Mouse (Mus musculus) embryonic facial prominence, embryonic 11.5 days (tissue): ENCODE results near the gene Ggta1. TPM values are rescaled to one million over a fixed set of nuclear protein-coding genes. Genes with fewer than 3 reads are reported as not detected.

ENCODE experiments used
- ATAC-seq: fragments of 200-750 bp; cut with Nextera tagmentation; replicated peaks from 2 replicates; pipeline ENCODE4 v1.8.0; 2017; ENCODE audit warnings: low read depth; ENCODE audit not compliant: insufficient number of reproducible peaks, low FRiP score, low TSS enrichment
- DNase-seq: peaks from one replicate; pipeline ENCODE4 v3.0.0-alpha.2; 2015; ENCODE audit warnings: low spot score
- H3K27ac ChIP-seq: fragments of 300-500 bp; sonication (generic); replicated peaks from 2 replicates; pipeline ENCODE4 v1.5.1; 2014; ENCODE audit warnings: mild to moderate bottlenecking, low read depth, low read length, control low read depth
- H3K27me3 ChIP-seq: fragments of 300-500 bp; sonication (generic); 2 replicates; pipeline ENCODE4 v1.6.1; 2014; ENCODE audit warnings: mild to moderate bottlenecking, low read length, moderate library complexity, mixed read lengths; ENCODE audit not compliant: control insufficient read depth, insufficient read depth
- H3K36me3 ChIP-seq: fragments of 300-500 bp; sonication (generic); replicated peaks from 2 replicates; pipeline ENCODE4 v1.6.1; 2014; ENCODE audit warnings: low read depth, mild to moderate bottlenecking, low read length, moderate library complexity, mixed read lengths; ENCODE audit not compliant: control insufficient read depth, insufficient read depth
- H3K4me1 ChIP-seq: fragments of 300-500 bp; sonication (generic); 2 replicates; pipeline ENCODE4 v1.6.1; 2014; ENCODE audit warnings: low read length, mixed read lengths; ENCODE audit not compliant: control insufficient read depth, insufficient read depth
- H3K4me2 ChIP-seq: fragments of 300-500 bp; sonication (generic); 2 replicates; pipeline ENCODE4 v1.6.1; 2014; ENCODE audit warnings: low read depth, mild to moderate bottlenecking, control low read depth, low read length, moderate library complexity
- H3K4me3 ChIP-seq: fragments of 300-500 bp; sonication (generic); 2 replicates; pipeline ENCODE4 v1.5.1; 2014; ENCODE audit warnings: low read depth, low read length, control low read depth
- H3K9ac ChIP-seq: fragments of 300-500 bp; sonication (generic); replicated peaks from 2 replicates; pipeline ENCODE4 v1.6.1; 2014; ENCODE audit warnings: mild to moderate bottlenecking, control low read depth, low read length
- H3K9me3 ChIP-seq: fragments of 300-500 bp; sonication (generic); replicated peaks from 2 replicates; pipeline ENCODE4 v1.6.1; 2016; ENCODE audit warnings: mild to moderate bottlenecking, low read length, inconsistent platforms, mixed read lengths; ENCODE audit not compliant: control insufficient read depth
- WGBS: fragments of 180-500 bp; shearing (Covaris S2); extraction: QIAGEN DNeasy Blood & Tissue Kit; methylation state at CpG from one replicate; pipeline ENCODE4 v1.1.7; 2014; 5-methylcytosine and 5-hydroxymethylcytosine counted together
- polyA plus RNA-seq: library from polyadenylated mRNA; unstranded; fragments of >200 nt; fragmentation: Nextera tagmentation; extraction: Ambion mirVana; gene quantifications from 2 replicates; pipeline ENCODE4 v1.2.1, GENCODE M21; 2014

Ggta1 gene
- polyA plus RNA-seq, 1 experiment from 2014 or later = 7.9 TPM

- ATAC-seq (no peak), DNase-seq (no peak)
- WGBS = 88% methylated on average over 5 of the region's 5 CpGs
Observed at GRCm38 (mm10) chr2:35451484-35452050, 11.5 kb downstream of the Ggta1 start.

GRCm38 (mm10) chr2:35450856-35451255, 12.2 kb downstream of the Ggta1 start:
- Histone ChIP-seq H3K4me3 (no peak overlapping the region), H3K4me1 (no peaks in the 10 kb centered on the region; the same call in 1 of the 2 replicates), H3K36me3 (no peaks in the 10 kb centered on the region), H3K9ac (no peak overlapping the region), H3K4me2 (no peak overlapping the region), H3K9me3 (no peaks in the 10 kb centered on the region), H3K27me3 (no peaks in the 10 kb centered on the region), H3K27ac (no peak overlapping the region)
- DNase-seq (no peak), ATAC-seq (no peak)
- WGBS = 75% methylated on average over 4 of the region's 4 CpGs

More at GRCm38 (mm10) chr2:35451484-35452050, 11.5 kb downstream of the Ggta1 start:
- Histone ChIP-seq H3K9me3 (no peaks in the 10 kb centered on the region), H3K27me3 (no peaks in the 10 kb centered on the region), H3K4me2 (no peak overlapping the region), H3K4me3 (no peak overlapping the region), H3K27ac (no peak overlapping the region), H3K4me1 (no peaks in the 10 kb centered on the region; the same call in 1 of the 2 replicates), H3K9ac (no peak overlapping the region), H3K36me3 (no peaks in the 10 kb centered on the region)

GRCm38 (mm10) chr2:35449687-35450622, 13.1 kb downstream of the Ggta1 start:
- Histone ChIP-seq H3K27me3 (no peaks in the 10 kb centered on the region), H3K36me3 (no peaks in the 10 kb centered on the region), H3K4me3 (no peak overlapping the region), H3K9ac (no peak overlapping the region), H3K4me2 (no peak overlapping the region), H3K27ac (no peak overlapping the region), H3K9me3 (no peaks in the 10 kb centered on the region), H3K4me1 (no peaks in the 10 kb centered on the region; the same call in 1 of the 2 replicates)
- 83% methylated on average over 12 of the region's 12 CpGs for WGBS
- ATAC-seq (no peak), DNase-seq (no peak)

GRCm38 (mm10) chr2:35448914-35449670, 13.9 kb downstream of the Ggta1 start:
- 84% methylated on average over 9 of the region's 9 CpGs for WGBS
- Histone ChIP-seq H3K9ac (no peak overlapping the region), H3K4me2 (no peak overlapping the region), H3K27ac (no peak overlapping the region), H3K4me3 (no peak overlapping the region), H3K36me3 (no peaks in the 10 kb centered on the region), H3K27me3 (no peaks in the 10 kb centered on the region), H3K9me3 (no peaks in the 10 kb centered on the region), H3K4me1 (no peaks in the 10 kb centered on the region; the same call in 1 of the 2 replicates)
- DNase-seq = no peak
- ATAC-seq = no peak

GRCm38 (mm10) chr2:35448215-35448913, 14.7 kb downstream of the Ggta1 start:
- Histone ChIP-seq H3K9ac (no peak overlapping the region), H3K9me3 (no peaks in the 10 kb centered on the region), H3K27me3 (no peaks in the 10 kb centered on the region), H3K4me1 (no peaks in the 10 kb centered on the region; the same call in 1 of the 2 replicates), H3K4me2 (no peak overlapping the region), H3K36me3 (no peaks in the 10 kb centered on the region), H3K27ac (no peak overlapping the region), H3K4me3 (no peak overlapping the region)
- ATAC-seq = no peak
- DNase-seq = peak; percentile 38
- WGBS = 45% methylated on average over 7 of the region's 7 CpGs

GRCm38 (mm10) chr2:35447453-35447852, 15.6 kb downstream of the Ggta1 start:
- Histone ChIP-seq H3K4me1 (no peaks in the 10 kb centered on the region; the same call in 1 of the 2 replicates), H3K9ac (no peak overlapping the region), H3K4me3 (no peak overlapping the region), H3K27me3 (no peaks in the 10 kb centered on the region), H3K27ac (no peak overlapping the region), H3K4me2 (no peak overlapping the region), H3K36me3 (no peaks in the 10 kb centered on the region), H3K9me3 (no peaks in the 10 kb centered on the region)
- ATAC-seq (no peak), DNase-seq (no peak)
- WGBS = 74% methylated on average over 7 of the region's 7 CpGs

GRCm38 (mm10) chr2:35446798-35447197, 16.2 kb downstream of the Ggta1 start:
- H3K27me3 ChIP-seq = no peaks in the 10 kb centered on the region
- no peak overlapping the region for H3K4me3 ChIP-seq
- no peaks in the 10 kb centered on the region for H3K9me3 ChIP-seq
- DNase-seq (no peak), ATAC-seq (no peak)
- WGBS = 74% methylated on average over 8 of the region's 8 CpGs
- no peaks in the 10 kb centered on the region; the same call in 1 of the 2 replicates for H3K4me1 ChIP-seq
- H3K4me2 ChIP-seq = no peak overlapping the region
- H3K27ac ChIP-seq = no peak overlapping the region
- peak overlapping the region; percentile 25; the same call in 1 of the 2 replicates for H3K9ac ChIP-seq
- no peaks in the 10 kb centered on the region for H3K36me3 ChIP-seq
